ENCODE assay signal across 24 mouse cellular contexts in genomic region chr8:70708281-70708680, GRCm38 (mm10). TPM values are rescaled to one million over a fixed set of nuclear protein-coding genes. Genes with fewer than 3 reads are reported as not detected.
A peak's percentile ranks its signal among the peaks of the same experiment; 100 is the strongest.
DNase-seq lines count a peak whose midpoint lies in the region; ATAC-seq and TF ChIP-seq lines count a peak whose summit lies in the region.
"Had no signal": no experiment of that assay in that cellular context is flagged by ENCODE, and none has a peak within 500 bp of the region (broad histone marks: within the 10 kb centered on the region; RNA-seq: fewer than 3 reads in every experiment).

No protein-coding gene starts in this region.

- TF ChIP-seq POLR2A in testis, adult 2 months (IDR thresholded peaks at IDR 0.05; ENCODE audit: control insufficient read depth, low read depth, low read length) = no peak

- 94% methylated on average over 14 of the region's 14 CpGs for WGBS in midbrain, postnatal 0 days

- H3K9me3 ChIP-seq in midbrain, postnatal 0 days (ENCODE audit: low read length) = no peaks in the 10 kb centered on the region
- H3K9me3 ChIP-seq: embryonic facial prominence, embryonic 13.5 days; G1E; heart, embryonic 12.5 days; hindbrain, embryonic 13.5 days had no signal

- no peaks in the 10 kb centered on the region for H3K36me3 ChIP-seq in testis, adult 2 months (ENCODE audit: control insufficient read depth, insufficient read depth, low read length)
- no peaks in the 10 kb centered on the region for H3K36me3 ChIP-seq in splenic B cell, adult 2 months (ENCODE audit: control insufficient read depth, insufficient read depth, low read length, poor library complexity, severe bottlenecking)
- peaks cover 3% of the 10 kb centered on the region; the same call in 1 of the 2 replicates for H3K36me3 ChIP-seq in midbrain, postnatal 0 days (ENCODE audit: insufficient read depth, low read length)
- H3K36me3 ChIP-seq: G1E had no signal

- DNase-seq in adrenal gland, adult (ENCODE audit: inconsistent age in 2 of 2, low spot score in 1 of 2) = peak; percentile 76 to 87
- no peak for DNase-seq in adrenal gland, postnatal 4 days (ENCODE audit: low spot score in 2 of 2)
- DNase-seq in gastrocnemius, adult 2 months = peak; percentile 84
- no peak for DNase-seq in gastrocnemius, postnatal 4 days (ENCODE audit: low spot score in 2 of 2)
- DNase-seq in testis, postnatal 14 days (ENCODE audit: low spot score) = no peak
- peak; percentile 42 for DNase-seq in splenic B cell, adult 2 months (ENCODE audit: low read depth, low spot score)
- no peak for DNase-seq in midbrain, postnatal 0 days (ENCODE audit: low spot score)
- DNase-seq: B cell, adult 2 months; cerebellum, adult 11 months; cerebellum, adult 9-10 months; cerebellum, postnatal 36 days; kidney, adult 18-20 months had no signal

- no peaks in the 10 kb centered on the region for H3K27me3 ChIP-seq in testis, adult 2 months (ENCODE audit: control insufficient read depth, insufficient read depth, low read length)
- no peaks in the 10 kb centered on the region for H3K27me3 ChIP-seq in splenic B cell, adult 2 months (ENCODE audit: control insufficient read depth, insufficient read depth, low read length, poor library complexity, severe bottlenecking)
- no peaks in the 10 kb centered on the region for H3K27me3 ChIP-seq in midbrain, postnatal 0 days (ENCODE audit: insufficient read depth, low read length)
- H3K27me3 ChIP-seq: embryonic facial prominence, embryonic 13.5 days; heart, embryonic 12.5 days; hindbrain, embryonic 13.5 days had no signal

- no peak for TF ChIP-seq CTCF in gastrocnemius, adult 2 months (IDR thresholded peaks at IDR 0.05)
- TF ChIP-seq CTCF in testis, adult 2 months (IDR thresholded peaks at IDR 0.05; ENCODE audit: control insufficient read depth, insufficient read depth, insufficient replicate concordance, low read depth, low read length) = 0 out of 2 replicates have a peak, but pooled peaks have one; percentile 3
- no peak for TF ChIP-seq CTCF in midbrain, postnatal 0 days (IDR thresholded peaks at IDR 0.05)

- no peak overlapping the region for H3K9ac ChIP-seq in midbrain, postnatal 0 days (replicated peaks; ENCODE audit: low read length, poor library complexity, severe bottlenecking)
- H3K9ac ChIP-seq: embryonic facial prominence, embryonic 13.5 days; heart, embryonic 12.5 days; hindbrain, embryonic 13.5 days had no signal

- no peak overlapping the region for H3K4me2 ChIP-seq in midbrain, postnatal 0 days (ENCODE audit: low read depth, low read length, poor library complexity, severe bottlenecking)
- H3K4me2 ChIP-seq: embryonic facial prominence, embryonic 13.5 days; heart, embryonic 12.5 days; hindbrain, embryonic 13.5 days had no signal

- intact Hi-C loops in gastrocnemius, adult 2 months (cut with DNase I) = no loop called here

- no peak overlapping the region for H3K4me3 ChIP-seq in gastrocnemius, adult 2 months
- H3K4me3 ChIP-seq in testis, adult 2 months (ENCODE audit: control insufficient read depth, low read depth, low read length) = no peak overlapping the region
- no peak overlapping the region for H3K4me3 ChIP-seq in midbrain, postnatal 0 days (ENCODE audit: low read depth, low read length)
- H3K4me3 ChIP-seq: embryonic facial prominence, embryonic 13.5 days; heart, embryonic 12.5 days; hindbrain, embryonic 13.5 days had no signal

- no peak for ATAC-seq in midbrain, postnatal 0 days (ENCODE audit: low FRiP score)
- ATAC-seq: CD4-positive, CD25-positive, alpha-beta regulatory T cell, adult 4 months; forebrain, embryonic 14.5 days; hindbrain, postnatal 0 days had no signal

- no peaks in the 10 kb centered on the region; the same call in 1 of the 2 replicates for H3K4me1 ChIP-seq in testis, adult 2 months (ENCODE audit: control insufficient read depth, insufficient read depth, low read length)
- no peaks in the 10 kb centered on the region for H3K4me1 ChIP-seq in midbrain, postnatal 0 days (ENCODE audit: insufficient read depth, low read length)
- H3K4me1 ChIP-seq: embryonic facial prominence, embryonic 13.5 days; heart, embryonic 12.5 days had no signal

- H3K27ac ChIP-seq in gastrocnemius, adult 2 months = peak overlapping the region; percentile 28; the same call in 1 of the 2 replicates
- H3K27ac ChIP-seq in testis, adult 2 months (ENCODE audit: control insufficient read depth, insufficient read depth, low read depth, low read length) = no peak overlapping the region
- no peak overlapping the region for H3K27ac ChIP-seq in midbrain, postnatal 0 days (ENCODE audit: low read depth, low read length)
- H3K27ac ChIP-seq: embryonic facial prominence, embryonic 13.5 days; hindbrain, embryonic 13.5 days; hindbrain, postnatal 0 days had no signal

RNA-seq across cellular contexts. Expression of gene Iqcn, which starts 5.0 kb away (rescaled TPM):
- total RNA-seq in adrenal gland, postnatal 4 days (2021) = under 1 TPM; 0.14 to 0.25 TPM
- total RNA-seq in gastrocnemius, adult 2 months (2021) = not detected
- not detected for total RNA-seq in gastrocnemius, postnatal 4 days (2021)
- polyA plus RNA-seq in testis, adult 2 months (2012; rRNA removed) = 286 and 302 TPM in 2 replicates
- 0.22 TPM in 1 of 2 replicates, not detected in the other for total RNA-seq in midbrain, postnatal 0 days (2014; rRNA removed)
- polyA plus RNA-seq in midbrain, postnatal 0 days (2015; fragmentation: Nextera tagmentation; extraction: Ambion mirVana) = 0.06 and 0.07 TPM in 2 replicates
- polyA plus RNA-seq: G1E; heart, postnatal 0 days had no signal

RNA-seq across cellular contexts. Expression of gene Jund, which starts 9.5 kb away (rescaled TPM):
- total RNA-seq in adrenal gland, postnatal 4 days (2021) = 100 to 1,000 TPM; 185 to 195 TPM
- 10 to 100 TPM; 35.5 to 54.5 TPM for total RNA-seq in gastrocnemius, adult 2 months (2021)
- 100 to 1,000 TPM; 201 to 228 TPM for total RNA-seq in gastrocnemius, postnatal 4 days (2021)
- 79.2 and 105 TPM in 2 replicates for polyA plus RNA-seq in testis, adult 2 months (2012; rRNA removed)
- total RNA-seq in midbrain, postnatal 0 days (2014; rRNA removed) = 470 and 553 TPM in 2 replicates
- polyA plus RNA-seq in midbrain, postnatal 0 days (2015; fragmentation: Nextera tagmentation; extraction: Ambion mirVana) = 91.0 and 99.3 TPM in 2 replicates

RNA-seq across cellular contexts. Expression of gene Gm3336, which starts 10.1 kb away (rescaled TPM):
- total RNA-seq in adrenal gland, postnatal 4 days (2021) = not detected
- total RNA-seq in gastrocnemius, adult 2 months (2021) = not detected
- total RNA-seq in gastrocnemius, postnatal 4 days (2021) = not detected
- 0.86 and 0.91 TPM in 2 replicates for polyA plus RNA-seq in testis, adult 2 months (2012; rRNA removed)
- not detected in 2 replicates for total RNA-seq in midbrain, postnatal 0 days (2014; rRNA removed)
- polyA plus RNA-seq in midbrain, postnatal 0 days (2015; fragmentation: Nextera tagmentation; extraction: Ambion mirVana) = not detected in 2 replicates
- total RNA-seq: heart, adult 8-10 months; hematopoietic stem cell, adult 5-6 weeks; hindbrain, postnatal 0 days had no signal
- polyA plus RNA-seq: brain, embryonic 14.5 days; CD4-positive, CD25-positive, alpha-beta regulatory T cell, adult 4 months; embryonic facial prominence, embryonic 13.5 days; forebrain, embryonic 14.5 days; heart, embryonic 12.5 days; heart, postnatal 0 days; hindbrain, embryonic 13.5 days; hindbrain, postnatal 0 days had no signal

RNA-seq across cellular contexts. Expression of gene Pde4c, which starts 15.2 kb away (rescaled TPM):
- total RNA-seq in adrenal gland, postnatal 4 days (2021) = 1 to 10 TPM; 2.2 to 5.6 TPM
- total RNA-seq in gastrocnemius, adult 2 months (2021) = 1 to 10 TPM; 2.4 to 3.0 TPM
- 1 to 10 TPM; 1.4 to 1.5 TPM for total RNA-seq in gastrocnemius, postnatal 4 days (2021)
- polyA plus RNA-seq in testis, adult 2 months (2012; rRNA removed) = 1.1 TPM in 2 replicates
- 0.77 and 1.5 TPM in 2 replicates for total RNA-seq in midbrain, postnatal 0 days (2014; rRNA removed)
- polyA plus RNA-seq in midbrain, postnatal 0 days (2015; fragmentation: Nextera tagmentation; extraction: Ambion mirVana) = 0.21 and 0.39 TPM in 2 replicates
- polyA plus RNA-seq: forebrain, embryonic 14.5 days had no signal

RNA-seq across cellular contexts. Expression of gene Lsm4, which starts 35.2 kb away (rescaled TPM):
- total RNA-seq in adrenal gland, postnatal 4 days (2021) = 10 to 100 TPM; 96.6 to 99.0 TPM
- total RNA-seq in gastrocnemius, adult 2 months (2021) = 10 to 100 TPM; 61.7 to 65.6 TPM
- total RNA-seq in gastrocnemius, postnatal 4 days (2021) = 10 to 100 TPM; 70.1 to 84.7 TPM
- 148 and 168 TPM in 2 replicates for polyA plus RNA-seq in testis, adult 2 months (2012; rRNA removed)
- total RNA-seq in midbrain, postnatal 0 days (2014; rRNA removed) = 140 and 312 TPM in 2 replicates
- 157 and 169 TPM in 2 replicates for polyA plus RNA-seq in midbrain, postnatal 0 days (2015; fragmentation: Nextera tagmentation; extraction: Ambion mirVana)

Comparison
In these comparisons a context has a peak if more than half of its experiments do, and no peak if none do; other contexts are left out.
1. DNase-seq: peak in adrenal gland, adult (2 of 2), gastrocnemius, adult 2 months (single experiment) and splenic B cell, adult 2 months (single experiment); none in adrenal gland, postnatal 4 days (0 of 2), gastrocnemius, postnatal 4 days (0 of 2), testis, postnatal 14 days (single experiment) and midbrain, postnatal 0 days (single experiment).